Mouse (Mus musculus) lung, postnatal 0 days (tissue): ENCODE measurements around the gene Coq6.

Experiments
- CTCF ChIP-seq: IDR thresholded peaks from 2 replicates; pipeline ENCODE4 v1.5.1; 2016; ENCODE audit warnings: antibody characterized with exemption, mild to moderate bottlenecking
- EP300 ChIP-seq: IDR thresholded peaks from 2 replicates; pipeline ENCODE4 v1.6.1; 2016; ENCODE audit warnings: antibody characterized with exemption, mild to moderate bottlenecking, control low read depth

GRCm38 (mm10) chr12:84402923-84403322 lies 41.5 kb downstream of the Coq6 start:
- TF ChIP-seq CTCF = no peak
- TF ChIP-seq EP300 = no peak
